Mouse (Mus musculus) cerebellum, adult 9-10 months (tissue): ENCODE measurements around the gene Mllt6.

Source experiments
- DNase-seq: peaks from one replicate; pipeline ENCODE4 v3.0.0; 2022

Mllt6 gene

GRCm38 (mm10) chr11:97669829-97670228 lies 6.6 kb downstream of the Mllt6 start:
- peak; percentile 69 for DNase-seq

GRCm38 (mm10) chr11:97670234-97671176 lies 7.3 kb downstream of the Mllt6 start:
- DNase-seq, result no peak

- no peak for DNase-seq
Measured at GRCm38 (mm10) chr11:97671177-97671527, 7.9 kb downstream of the Mllt6 start.

- no peak for DNase-seq
Measured at GRCm38 (mm10) chr11:97673148-97673547, 9.9 kb downstream of the Mllt6 start.

GRCm38 (mm10) chr11:97676050-97676754 lies 13.0 kb downstream of the Mllt6 start:
- DNase-seq, result no peak

- no peak for DNase-seq
Measured at GRCm38 (mm10) chr11:97677381-97677780, 14.2 kb downstream of the Mllt6 start.

- DNase-seq, result no peak
Measured at GRCm38 (mm10) chr11:97677842-97678241, 14.6 kb downstream of the Mllt6 start.

- DNase-seq, result no peak
Measured at GRCm38 (mm10) chr11:97678301-97678700, 15.1 kb downstream of the Mllt6 start.

- DNase-seq, result no peak
Measured at GRCm38 (mm10) chr11:97680430-97680829, 17.2 kb downstream of the Mllt6 start.

GRCm38 (mm10) chr11:97682504-97683055 lies 19.4 kb downstream of the Mllt6 start:
- no peak for DNase-seq

GRCm38 (mm10) chr11:97684063-97684680 lies 21.0 kb downstream of the Mllt6 start:
- no peak for DNase-seq

GRCm38 (mm10) chr11:97684766-97685165 lies 21.6 kb downstream of the Mllt6 start:
- no peak for DNase-seq

GRCm38 (mm10) chr11:97685613-97686321 lies 22.6 kb downstream of the Mllt6 start, which contains the start of gene Cisd3:
TSS of gene Cisd3 (plus strand) at chr11:97685826.
- DNase-seq, result peak; percentile 92

GRCm38 (mm10) chr11:97686322-97686908 lies 23.2 kb downstream of the Mllt6 start:
- DNase-seq, result no peak

GRCm38 (mm10) chr11:97687061-97687460 lies 23.8 kb downstream of the Mllt6 start:
- no peak for DNase-seq

- no peak for DNase-seq
Measured at GRCm38 (mm10) chr11:97689861-97690260, 26.6 kb downstream of the Mllt6 start.

- DNase-seq, result no peak
Measured at GRCm38 (mm10) chr11:97694435-97694834, 31.2 kb downstream of the Mllt6 start.

- peak; percentile 73 for DNase-seq
Measured at GRCm38 (mm10) chr11:97694921-97695711, 31.9 kb downstream of the Mllt6 start.

GRCm38 (mm10) chr11:97695712-97696401 lies 32.6 kb downstream of the Mllt6 start:
- DNase-seq, result no peak

GRCm38 (mm10) chr11:97696669-97697068 lies 33.5 kb downstream of the Mllt6 start:
- DNase-seq, result no peak
